Mouse (Mus musculus) layer of hippocampus, postnatal 14 days (tissue): ENCODE data around the gene Mylk. TPM values are rescaled to one million over a fixed set of nuclear protein-coding genes. Genes with fewer than 3 reads are reported as not detected.

Experiments used
- DNase-seq, 2 experiments: peaks; one replicate each; pipeline ENCODE4 v3.0.0; 2021 to 2022; ENCODE audit warnings: low spot score in 2 of 2, mixed read lengths in 1 of 2
- total RNA-seq, 2 experiments: library from RNA; stranded (reverse); gene quantifications; 2 replicates each; pipeline ENCODE4 v1.2.3; 2021

Gene Mylk
- total RNA-seq, 2 experiments from 2014 or later: 11.9 to 14.2 TPM

DNA sequence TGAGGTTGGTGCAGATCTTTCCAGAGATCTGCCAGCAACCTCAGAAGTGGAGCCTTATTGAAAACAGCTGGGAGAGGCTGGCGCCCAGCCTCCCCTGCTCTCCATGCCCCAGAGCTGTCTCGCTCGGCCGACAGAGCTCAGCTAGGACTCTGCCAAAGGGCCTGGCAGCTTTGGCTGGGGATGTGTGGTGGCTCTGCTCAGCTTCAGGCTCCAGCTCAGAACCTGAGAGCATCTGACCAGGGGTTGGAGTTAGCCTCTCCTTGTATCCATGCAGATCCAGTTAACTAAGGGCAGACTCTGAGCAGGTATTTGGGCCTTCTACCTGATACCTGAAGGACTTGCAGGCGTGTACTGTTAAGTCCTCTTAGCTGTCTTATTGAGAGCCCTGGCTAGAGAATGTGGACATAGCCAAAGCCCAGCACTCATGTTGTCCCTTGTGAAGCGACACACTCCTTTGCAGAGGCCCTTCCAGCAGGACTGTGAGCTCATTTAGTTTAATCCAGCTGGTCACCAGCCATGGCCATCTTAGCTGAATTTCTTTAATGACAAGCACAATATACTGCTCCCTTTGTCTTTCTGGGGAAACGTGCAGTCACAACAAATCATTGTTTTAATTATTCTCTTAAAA, 94.8 kb downstream of the Mylk start:
- DNase-seq: peak in 1 of 2 experiments; percentile 8

DNA sequence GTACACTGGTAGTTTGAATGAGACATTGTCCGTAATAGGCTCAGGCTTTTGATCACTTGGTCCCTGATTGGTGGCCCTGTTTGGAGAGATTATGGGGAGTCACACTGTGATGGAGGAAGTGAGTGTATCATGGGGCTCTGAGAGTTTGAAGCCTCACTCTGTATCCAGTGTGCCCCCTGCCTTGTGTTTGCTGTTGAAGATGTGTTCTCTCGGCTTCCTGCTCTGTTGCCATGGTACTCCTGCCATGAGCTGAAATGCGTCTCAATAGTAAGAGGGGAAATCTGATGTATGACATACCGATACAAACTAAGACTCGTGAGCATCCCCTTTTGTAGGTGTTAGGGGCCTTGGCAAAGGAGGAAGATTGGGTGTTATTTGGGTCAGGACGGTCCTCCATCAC, 99.8 kb downstream of the Mylk start:
- no peak for DNase-seq

DNA sequence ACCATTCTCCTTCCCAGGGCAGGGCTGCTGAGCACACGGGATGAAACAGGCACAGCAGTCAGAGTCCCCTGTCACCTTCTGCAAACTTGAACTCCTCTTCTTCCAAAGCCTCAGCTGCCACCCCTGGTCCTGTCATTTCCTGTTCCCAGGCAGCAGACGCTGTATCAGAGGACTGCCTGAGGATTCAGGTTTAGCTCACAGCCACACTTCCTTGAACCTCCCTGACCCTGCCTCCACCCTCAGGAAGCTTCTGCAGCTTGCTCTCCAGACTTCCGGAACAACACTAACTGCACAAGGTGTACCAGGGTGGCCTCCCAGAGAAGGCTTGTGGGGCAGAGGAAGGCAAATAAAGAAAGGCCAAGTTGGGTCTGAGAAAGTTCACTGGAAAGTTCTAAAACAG, 102.6 kb downstream of the Mylk start:
- DNase-seq: no peak

DNA sequence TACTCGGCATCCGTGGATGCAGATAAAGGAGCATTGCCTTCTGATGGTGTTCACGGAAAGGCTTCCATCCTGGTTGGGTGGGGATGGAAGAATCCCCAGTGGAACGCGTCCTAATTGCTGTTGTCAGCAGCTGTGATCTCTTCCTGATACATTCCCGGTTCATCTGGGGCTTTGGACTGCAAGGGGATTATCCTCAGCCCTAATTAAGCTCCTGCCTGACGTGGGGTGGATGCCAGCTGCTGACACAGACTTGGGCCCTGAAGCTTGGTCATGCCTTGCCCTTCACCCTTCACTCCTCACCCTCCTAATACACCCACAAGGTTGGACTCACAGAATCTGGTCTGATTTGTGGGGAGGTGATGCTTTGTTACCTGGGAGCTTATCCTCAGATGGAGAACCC, 109.1 kb downstream of the Mylk start:
- DNase-seq: no peak

DNA sequence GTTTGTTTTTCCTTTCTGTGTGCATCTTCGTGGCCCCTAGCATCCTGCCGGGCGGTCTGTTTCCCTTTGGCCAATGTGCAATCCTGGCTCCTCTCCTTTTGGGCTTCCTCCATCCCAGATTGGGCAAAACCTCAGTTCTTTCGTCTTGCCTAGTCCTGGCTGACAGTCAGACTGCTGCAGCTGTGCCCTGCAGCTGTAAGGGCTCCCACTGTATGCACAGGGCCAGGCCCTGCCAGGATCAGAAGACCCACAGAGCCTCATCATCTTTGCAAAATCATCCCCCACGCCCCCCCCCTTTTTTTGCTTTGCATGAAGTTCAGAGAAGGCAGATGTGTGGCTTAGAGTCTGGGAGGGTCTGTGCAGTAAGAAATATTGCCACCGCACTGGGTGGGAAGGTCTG, 110.1 kb downstream of the Mylk start:
- DNase-seq: peak in 1 of 2 experiments; percentile 9

DNA sequence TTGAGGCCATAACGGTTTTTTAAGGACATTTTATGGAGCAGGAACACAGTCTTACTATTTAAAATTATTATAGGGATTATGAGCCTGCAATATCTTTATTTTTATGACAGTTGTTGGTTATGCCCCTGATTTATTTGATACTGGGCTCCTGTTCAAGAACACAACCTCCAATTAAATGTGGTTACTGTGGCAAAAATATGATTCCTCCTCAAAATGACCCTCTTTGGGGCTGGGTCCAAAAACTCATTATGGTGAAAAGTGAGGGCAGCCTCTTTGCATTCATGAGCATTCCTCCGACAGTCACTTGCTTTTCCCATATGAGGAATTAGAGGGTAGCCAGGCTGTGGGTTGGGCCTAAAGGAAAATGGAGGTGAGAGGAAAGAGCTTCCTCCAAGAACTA, 110.7 kb downstream of the Mylk start:
- no peak for DNase-seq

DNA sequence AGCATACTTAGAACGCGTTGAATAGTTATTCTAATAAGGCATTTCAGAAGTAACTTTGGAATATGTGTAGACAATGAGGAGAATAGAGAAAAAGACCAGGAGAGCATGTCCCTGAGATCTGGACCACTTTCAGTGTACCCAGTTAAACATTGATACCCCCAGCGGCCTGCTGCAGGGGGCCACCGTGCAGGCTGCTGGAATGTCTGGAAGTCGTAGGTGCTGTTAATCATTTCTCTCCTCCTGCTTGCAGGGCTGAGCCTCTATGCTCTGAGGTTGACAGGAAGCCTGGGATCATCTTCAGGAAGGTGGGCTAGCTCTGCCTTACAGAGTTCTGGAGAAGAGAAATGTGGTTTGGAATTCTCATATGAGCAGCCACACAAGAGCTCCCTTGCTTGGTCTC, 112.6 kb downstream of the Mylk start:
- DNase-seq: no peak

DNA sequence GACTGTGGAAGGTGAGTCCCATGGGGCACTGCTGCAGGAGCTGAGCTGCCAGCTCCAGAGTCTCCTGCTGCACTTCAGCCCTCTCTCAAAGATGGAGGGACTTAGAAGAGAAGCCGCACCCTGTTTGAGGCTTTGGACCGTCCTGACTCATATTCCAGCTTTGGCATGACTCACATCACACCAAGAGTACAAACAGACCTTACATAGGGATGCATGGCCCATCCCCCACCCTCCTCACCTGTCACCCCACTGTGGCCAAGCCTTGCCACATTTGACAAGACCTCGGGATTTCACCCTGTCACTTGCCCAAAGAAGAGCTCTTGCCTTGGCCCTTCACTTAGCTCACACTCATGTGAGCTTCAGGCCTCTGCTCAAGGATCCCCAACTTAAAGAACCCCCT, 115.8 kb downstream of the Mylk start:
- DNase-seq: no peak

DNA sequence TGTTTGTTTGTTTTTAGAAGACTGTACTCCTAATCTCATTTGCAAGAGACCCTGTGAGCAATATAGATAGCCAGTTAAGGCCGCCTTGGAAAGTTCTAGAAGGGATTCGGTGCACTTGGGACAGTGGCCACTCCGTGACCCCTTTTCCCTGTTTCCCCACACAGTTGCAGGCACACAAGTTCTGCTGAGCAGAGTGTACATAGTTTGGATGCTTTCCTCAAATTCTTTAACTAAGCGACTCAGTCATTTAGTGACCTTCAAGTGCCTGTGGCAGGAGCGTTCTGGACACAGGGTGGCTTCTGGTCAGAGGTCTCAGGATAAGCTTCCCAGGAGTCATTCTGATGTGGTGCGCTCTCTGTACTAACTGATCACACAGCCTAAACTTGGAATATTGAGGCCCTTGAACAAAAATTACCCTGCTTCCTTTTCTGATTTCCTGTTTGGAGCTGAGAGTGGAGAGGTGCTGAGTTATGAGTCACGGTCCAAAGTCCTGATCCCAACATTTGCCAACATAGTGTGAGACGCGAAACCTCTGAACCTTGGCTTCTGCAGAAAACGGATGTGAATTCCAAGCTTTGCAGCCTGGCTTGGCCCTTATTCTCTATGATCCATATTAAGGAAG, 116.8 kb downstream of the Mylk start:
- no peak for DNase-seq

DNA sequence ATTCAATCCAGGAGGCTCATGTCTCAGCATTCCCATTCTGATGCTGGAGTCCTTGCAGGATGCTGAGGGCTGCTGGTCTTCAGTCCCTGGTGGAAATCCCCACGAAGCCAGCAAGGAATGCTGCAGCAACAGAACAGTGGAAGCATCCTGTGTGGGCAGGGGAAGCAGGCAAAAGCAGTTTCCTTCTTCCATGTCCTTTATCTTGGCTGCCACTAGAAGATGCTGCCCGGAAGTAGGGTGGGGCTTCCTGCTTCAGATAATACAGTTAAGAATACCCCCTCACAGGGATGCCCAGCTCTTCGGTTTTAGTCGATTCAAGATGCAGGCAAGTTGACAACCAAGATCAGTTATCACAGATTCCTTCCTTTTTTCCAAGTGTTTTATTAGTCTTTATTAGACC, 120.4 kb downstream of the Mylk start:
- DNase-seq: no peak

DNA sequence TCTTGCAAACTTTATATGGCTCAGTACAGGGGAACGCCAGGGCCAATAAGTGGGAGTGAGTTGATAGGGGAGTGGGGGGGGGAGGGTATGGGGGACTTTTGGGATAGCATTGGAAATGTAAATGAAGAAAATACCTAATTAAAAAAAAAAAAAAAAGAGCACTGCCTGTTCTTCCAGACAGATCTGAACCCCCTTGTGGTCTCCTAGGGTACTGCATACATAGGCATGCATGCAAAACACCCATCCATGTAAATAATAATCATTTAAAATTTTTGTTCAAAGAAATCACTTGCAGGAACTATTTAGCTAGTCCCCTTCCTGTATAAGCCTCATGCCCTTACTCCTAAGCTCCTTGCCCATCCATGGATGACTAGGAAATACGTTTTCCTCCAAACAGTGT, 122.2 kb downstream of the Mylk start:
- no peak for DNase-seq

DNA sequence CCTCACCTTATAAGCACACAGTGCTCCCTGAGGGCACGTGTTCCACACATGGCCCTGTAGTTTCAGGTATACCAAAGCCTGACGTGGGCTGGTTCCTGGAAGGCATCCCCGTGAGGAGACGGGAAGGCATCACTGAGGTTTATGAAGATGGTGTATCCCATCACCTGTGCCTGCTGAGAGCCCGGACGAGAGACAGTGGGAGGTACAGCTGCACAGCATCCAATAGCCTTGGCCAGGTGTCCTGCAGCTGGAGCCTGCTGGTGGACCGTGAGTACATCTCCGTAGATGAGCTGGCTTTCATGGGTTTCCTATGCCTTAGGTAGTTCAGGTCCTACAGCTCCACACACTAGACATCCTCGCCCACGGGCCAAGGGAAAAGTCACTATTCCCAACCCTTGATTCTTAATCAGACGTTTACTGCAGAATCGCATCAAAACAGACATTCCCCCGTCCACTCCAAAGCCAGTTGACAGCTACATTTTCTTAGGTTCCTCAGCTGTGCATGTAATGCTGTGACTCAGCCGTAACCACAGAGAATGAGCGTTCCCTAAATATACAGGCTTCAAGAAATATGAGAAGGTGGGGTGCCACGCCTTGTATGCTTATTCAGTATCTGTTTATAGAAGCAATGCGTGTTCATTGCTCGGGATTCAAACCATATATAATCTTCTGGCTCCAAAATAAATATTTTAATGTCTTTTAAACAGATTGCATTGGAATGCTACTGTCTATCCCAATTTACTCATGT, 135.2 kb downstream of the Mylk start:
- DNase-seq: no peak

DNA sequence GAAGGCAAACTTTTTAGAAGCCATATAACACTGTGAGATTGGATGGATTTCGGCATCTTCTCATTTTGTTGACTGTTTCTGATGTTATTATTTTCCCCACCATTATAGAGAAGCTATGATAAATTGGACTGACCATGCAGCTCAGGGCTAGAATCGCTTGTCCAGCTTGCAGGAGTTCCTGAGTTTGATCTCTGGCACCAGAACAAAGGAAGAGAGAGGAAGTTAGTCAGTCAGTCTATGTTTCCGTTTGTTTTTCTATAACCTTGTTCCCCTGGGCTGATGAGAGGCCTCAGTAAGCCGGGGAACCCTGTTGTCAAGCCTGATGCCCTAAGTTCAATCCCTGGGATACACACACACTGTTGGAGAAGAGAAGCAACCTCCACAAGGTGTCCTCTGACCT, 135.8 kb downstream of the Mylk start:
- DNase-seq: no peak

DNA sequence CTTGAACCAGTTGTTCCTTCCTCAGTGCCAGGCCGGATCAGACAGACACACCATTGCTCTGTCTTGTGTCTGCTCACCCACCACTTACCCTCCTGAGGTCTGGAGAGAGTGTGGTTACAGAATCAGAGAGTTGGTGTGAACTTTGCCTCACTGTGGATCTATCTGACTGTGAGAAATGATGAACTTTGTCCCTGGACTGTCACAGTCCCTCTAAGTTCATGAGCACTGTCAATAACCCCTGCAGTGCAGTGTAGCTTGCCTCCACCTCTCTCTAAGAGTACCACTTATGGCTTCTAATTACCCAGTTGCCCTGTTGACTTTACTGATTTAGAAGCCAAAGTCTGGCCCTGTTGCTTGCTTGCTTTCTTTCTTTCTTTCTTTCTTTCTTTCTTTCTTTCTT, 142.0 kb downstream of the Mylk start:
- no peak for DNase-seq

DNA sequence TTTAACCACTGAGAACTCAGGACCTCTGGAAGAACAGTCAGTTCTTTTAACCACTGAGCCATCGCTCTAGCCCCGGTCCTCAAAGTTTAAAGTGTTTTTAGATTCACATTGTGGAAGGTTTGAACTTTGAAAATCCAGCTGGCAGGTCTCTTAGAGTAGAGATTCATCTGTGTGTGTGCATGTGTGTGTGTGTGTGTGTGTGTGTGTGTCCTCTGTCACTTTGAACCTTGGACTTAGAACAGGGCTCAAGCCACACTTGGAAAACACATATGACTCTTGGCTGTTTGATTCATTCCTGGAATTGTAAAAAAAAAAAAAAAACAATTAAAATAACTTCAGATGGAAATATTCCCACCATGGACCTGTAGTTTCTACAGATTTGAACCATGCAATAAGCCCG, 149.0 kb downstream of the Mylk start:
- no peak for DNase-seq

DNA sequence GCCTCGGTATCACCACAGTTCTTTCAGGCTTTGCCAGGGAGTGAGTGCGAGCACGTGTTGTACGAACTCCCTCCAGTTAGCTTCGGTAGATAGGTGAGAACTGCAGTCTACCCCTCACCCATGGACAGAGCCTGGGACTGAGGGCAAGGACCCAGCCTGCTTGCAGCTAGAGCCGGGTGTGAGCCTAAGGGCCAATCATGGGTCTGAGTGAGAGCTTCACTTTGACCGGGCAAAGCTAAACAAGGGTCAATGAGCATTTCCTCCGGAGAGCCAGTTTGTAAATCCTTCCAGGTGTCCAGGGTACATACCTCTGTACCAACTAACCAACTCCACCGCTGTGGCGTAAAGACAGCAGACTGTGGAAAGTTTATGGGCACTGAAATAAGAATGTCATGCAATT, 150.9 kb downstream of the Mylk start:
- DNase-seq: no peak

DNA sequence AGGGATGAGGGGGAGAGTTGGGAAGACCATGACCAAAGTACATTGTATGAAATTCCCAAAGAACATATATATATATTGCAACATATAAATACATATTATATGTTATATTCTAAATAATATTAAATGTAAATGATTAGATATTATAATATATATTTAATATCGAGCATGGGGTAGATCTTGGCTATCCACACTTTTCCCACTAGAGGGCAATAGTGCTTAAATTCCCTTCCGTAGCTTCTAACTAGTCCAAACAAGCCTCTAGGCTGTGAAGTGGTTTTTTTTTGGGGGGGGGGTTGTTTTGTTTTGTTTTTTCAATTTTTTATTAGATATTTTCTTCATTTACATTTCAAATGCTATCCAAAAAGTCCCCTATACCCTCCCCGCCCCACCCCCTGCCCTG, 152.0 kb downstream of the Mylk start:
- DNase-seq: no peak

DNA sequence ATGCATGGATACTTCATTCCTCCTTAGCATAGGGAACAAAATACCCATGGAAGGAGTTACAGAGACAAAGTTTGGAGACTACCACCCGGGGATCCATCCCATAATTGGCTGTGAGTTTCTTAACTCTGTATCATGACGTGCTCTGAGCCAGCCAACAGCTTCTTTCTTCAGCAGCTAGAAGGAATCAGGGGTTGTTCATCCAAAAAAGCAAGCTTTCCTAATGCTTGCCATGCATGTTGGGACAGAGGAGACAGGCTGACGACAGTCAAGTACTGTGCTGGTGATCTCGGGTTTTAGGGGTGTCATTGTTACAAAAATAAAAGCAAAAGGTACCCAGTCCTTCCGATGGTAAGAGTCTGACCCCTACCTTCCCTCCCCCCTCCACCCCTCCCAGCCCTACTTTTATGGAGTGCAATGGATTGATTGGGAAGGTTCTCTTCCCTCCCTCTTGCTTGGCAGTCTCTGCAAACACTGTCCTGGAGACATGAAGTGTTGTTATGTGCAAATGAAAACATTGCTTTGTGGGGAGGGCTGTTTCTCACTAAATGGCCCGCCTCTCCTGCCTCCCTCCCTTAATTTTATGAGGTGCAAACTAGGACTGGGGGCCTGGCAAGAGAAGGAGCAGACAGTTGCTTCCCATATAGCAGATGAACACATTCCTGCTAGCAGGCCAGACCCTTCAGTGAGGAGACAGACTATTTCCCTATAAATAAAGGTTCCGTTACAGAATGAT, 153.2 kb downstream of the Mylk start:
- no peak for DNase-seq

DNA sequence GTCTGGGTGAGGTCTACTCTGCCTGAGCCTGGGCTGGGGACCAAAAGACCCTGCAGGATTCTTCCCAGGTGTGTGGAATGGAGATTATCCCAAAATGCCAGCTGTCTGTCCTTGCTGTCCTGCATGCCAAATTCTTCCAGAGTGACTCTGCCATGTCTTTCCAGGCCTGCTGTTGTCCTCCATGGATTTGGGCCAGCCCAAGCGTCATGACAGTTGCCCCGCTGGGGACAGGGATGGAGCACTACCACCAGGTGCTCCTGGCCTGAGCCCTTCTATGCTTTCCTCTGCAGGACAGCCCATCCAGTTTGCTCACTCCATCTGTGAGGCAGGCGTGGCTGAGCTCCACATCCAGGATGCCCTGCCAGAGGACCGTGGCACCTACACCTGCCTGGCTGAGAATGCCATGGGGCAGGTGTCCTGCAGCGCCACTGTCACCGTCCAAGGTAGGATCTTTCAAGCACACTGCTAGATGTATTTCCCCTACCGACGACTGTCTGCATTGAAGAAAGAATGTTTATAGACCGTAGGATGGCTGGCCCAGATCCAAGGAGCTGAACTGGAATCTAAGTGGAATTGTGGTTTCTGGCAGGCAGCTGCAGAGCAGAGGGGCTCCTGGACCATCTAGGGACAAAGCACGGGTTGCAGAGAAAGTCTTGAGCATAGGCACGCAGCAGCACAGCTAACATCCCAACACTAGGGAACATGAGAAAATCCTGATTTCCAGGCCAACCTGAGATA, 154.2 kb downstream of the Mylk start:
- DNase-seq: no peak

DNA sequence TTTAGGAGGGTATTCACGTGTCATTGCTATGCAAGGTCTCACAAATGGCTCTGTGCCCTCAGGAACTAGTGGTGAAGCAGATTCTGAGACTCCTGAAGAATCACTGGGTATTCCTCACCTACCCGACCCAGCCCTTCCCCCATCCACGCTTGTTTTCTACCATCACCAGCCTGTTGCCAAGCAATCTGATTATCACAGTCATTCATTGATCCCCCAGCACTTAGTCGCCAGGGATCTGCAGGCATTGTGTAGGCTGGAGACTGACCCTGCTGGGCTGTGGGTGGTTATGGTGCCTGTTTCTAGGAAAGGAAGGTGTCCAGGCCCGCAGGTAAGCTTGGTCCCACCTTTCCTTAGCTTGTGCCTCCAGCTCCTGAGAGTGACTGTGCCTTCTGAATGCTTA, 155.0 kb downstream of the Mylk start:
- no peak for DNase-seq

DNA sequence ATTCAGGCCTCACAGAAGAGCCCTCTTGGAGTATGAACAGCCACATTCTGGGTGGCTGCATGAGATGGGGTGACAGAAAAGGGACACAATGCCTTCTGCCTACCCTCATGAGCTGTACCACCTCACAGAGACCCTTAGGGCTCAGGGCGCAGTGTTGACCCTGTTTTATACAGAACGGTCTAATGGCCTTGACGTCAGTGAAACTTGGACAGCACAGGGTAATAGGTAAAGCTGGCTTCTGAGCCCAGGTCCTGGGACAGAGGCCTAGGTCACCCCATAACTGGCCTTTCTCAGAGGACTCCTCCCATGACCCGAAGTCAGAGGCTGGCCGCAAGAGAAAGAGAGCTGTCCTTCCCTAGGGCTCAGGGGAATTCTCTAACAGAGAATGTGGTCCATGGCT, 155.5 kb downstream of the Mylk start:
- DNase-seq: no peak
